Mouse (Mus musculus): ENCODE results near the gene Dnm3.

Gene Dnm3

GRCm38 (mm10) chr1:162100033-162100820 lies 377.6 kb downstream of the Dnm3 start:
- Histone ChIP-seq H3K36me3 (ENCODE audit: insufficient read depth, low read length) (no peaks in the 10 kb centered on the region), H3K9me3 (ENCODE audit: low read length) (no peaks in the 10 kb centered on the region), H3K27me3 (ENCODE audit: insufficient read depth, low read length) (no peaks in the 10 kb centered on the region), H3K4me1 (replicated peaks; ENCODE audit: low read depth, low read length) (no peaks in the 10 kb centered on the region), H3K4me3 (replicated peaks; ENCODE audit: low read length) (no peak overlapping the region)
- TF ChIP-seq POU5F1 (IDR thresholded peaks at IDR 0.05; ENCODE audit: borderline replicate concordance, low read length), result no peak
- no peak for TF ChIP-seq CTCF (conservative IDR thresholded peaks at IDR 0.05; ENCODE audit: low read length)
- no peak for TF ChIP-seq NANOG (IDR thresholded peaks at IDR 0.05; ENCODE audit: borderline replicate concordance, low read length)

DNA sequence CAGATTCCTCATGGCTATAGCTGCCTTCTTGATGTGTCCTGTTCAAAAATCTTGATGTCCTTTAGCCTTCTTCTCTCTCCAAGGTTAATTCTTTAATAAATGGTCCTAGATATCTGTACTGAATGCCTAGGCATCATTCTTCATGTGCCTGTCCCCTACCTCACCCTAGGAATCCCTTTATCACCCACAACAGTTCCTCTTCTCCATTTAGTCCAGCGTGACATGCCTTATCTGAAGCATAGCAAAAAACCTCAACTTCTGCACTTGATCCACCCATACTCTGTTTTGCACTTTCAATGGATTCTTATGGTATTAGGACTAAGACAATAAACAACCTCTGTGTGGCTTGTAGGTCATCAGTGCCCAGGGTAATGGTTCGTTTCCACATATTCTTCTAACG lies 378.6 kb downstream of the Dnm3 start:
- Histone ChIP-seq H3K4me3 (replicated peaks; ENCODE audit: low read length) (no peak overlapping the region), H3K36me3 (ENCODE audit: insufficient read depth, low read length) (no peaks in the 10 kb centered on the region), H3K27me3 (ENCODE audit: insufficient read depth, low read length) (no peaks in the 10 kb centered on the region), H3K4me1 (replicated peaks; ENCODE audit: low read depth, low read length) (no peaks in the 10 kb centered on the region), H3K9me3 (ENCODE audit: low read length) (no peaks in the 10 kb centered on the region)
- TF ChIP-seq POU5F1 (IDR thresholded peaks at IDR 0.05; ENCODE audit: borderline replicate concordance, low read length) (no peak), NANOG (IDR thresholded peaks at IDR 0.05; ENCODE audit: borderline replicate concordance, low read length) (no peak), CTCF (conservative IDR thresholded peaks at IDR 0.05; ENCODE audit: low read length) (no peak)

GRCm38 (mm10) chr1:162094523-162095272 lies 383.1 kb downstream of the Dnm3 start:
- TF ChIP-seq NANOG (IDR thresholded peaks at IDR 0.05; ENCODE audit: borderline replicate concordance, low read length) (no peak), POU5F1 (IDR thresholded peaks at IDR 0.05; ENCODE audit: borderline replicate concordance, low read length) (no peak), CTCF (conservative IDR thresholded peaks at IDR 0.05; ENCODE audit: low read length) (no peak)
- H3K27me3 ChIP-seq (ENCODE audit: insufficient read depth, low read length), result no peaks in the 10 kb centered on the region
- H3K36me3 ChIP-seq (ENCODE audit: insufficient read depth, low read length), result no peaks in the 10 kb centered on the region

GRCm38 (mm10) chr1:162093806-162094522 lies 383.9 kb downstream of the Dnm3 start:
- Histone ChIP-seq H3K4me1 (replicated peaks; ENCODE audit: low read depth, low read length) (no peaks in the 10 kb centered on the region), H3K4me3 (replicated peaks; ENCODE audit: low read length) (no peak overlapping the region), H3K27me3 (ENCODE audit: insufficient read depth, low read length) (no peaks in the 10 kb centered on the region), H3K9me3 (ENCODE audit: low read length) (no peaks in the 10 kb centered on the region), H3K36me3 (ENCODE audit: insufficient read depth, low read length) (no peaks in the 10 kb centered on the region)
- no peak for TF ChIP-seq CTCF (conservative IDR thresholded peaks at IDR 0.05; ENCODE audit: low read length)
- TF ChIP-seq POU5F1 (IDR thresholded peaks at IDR 0.05; ENCODE audit: borderline replicate concordance, low read length), result no peak
- no peak for TF ChIP-seq NANOG (IDR thresholded peaks at IDR 0.05; ENCODE audit: borderline replicate concordance, low read length)

More at GRCm38 (mm10) chr1:162094523-162095272, 383.1 kb downstream of the Dnm3 start:
- Histone ChIP-seq H3K4me1 (replicated peaks; ENCODE audit: low read depth, low read length) (no peaks in the 10 kb centered on the region), H3K4me3 (replicated peaks; ENCODE audit: low read length) (no peak overlapping the region), H3K9me3 (ENCODE audit: low read length) (no peaks in the 10 kb centered on the region)

DNA sequence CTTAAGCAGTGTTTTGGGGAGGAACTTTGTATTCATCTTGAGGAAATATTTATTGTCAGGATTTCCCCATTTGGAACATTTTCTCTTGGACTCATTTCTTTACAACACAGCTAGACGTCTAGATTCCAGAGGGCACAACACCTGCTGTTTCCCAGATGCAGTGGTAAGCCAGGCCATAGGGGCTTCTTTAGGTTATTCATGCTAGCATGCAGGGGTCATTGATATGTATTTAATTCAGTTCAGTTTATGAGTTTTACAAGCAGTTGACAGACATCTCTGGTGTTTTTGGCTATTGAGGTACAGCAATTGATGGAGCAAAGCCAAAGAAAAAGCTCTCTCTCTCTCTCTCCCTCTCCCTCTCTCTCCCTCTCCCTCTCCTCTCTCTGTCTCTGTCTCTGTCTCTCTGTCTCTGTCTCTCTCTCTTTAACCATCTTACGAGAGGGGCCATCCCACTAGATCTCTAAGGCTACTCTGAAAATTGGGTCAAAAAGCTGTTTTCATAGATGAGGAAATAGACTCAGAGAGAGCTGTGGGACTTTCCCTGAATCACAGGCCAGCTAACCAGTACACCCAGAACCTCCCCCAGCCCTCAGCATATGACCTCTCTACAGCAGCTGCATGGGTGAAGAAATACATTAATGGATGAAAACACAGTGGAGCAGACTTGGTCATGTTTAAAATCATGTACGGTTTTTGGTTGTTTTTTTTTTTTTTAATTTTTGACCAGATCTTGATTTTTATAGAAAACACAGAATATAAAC lies 384.8 kb downstream of the Dnm3 start:
- no peaks in the 10 kb centered on the region for H3K4me1 ChIP-seq (replicated peaks; ENCODE audit: low read depth, low read length)
- no peak overlapping the region for H3K4me3 ChIP-seq (replicated peaks; ENCODE audit: low read length)
- no peaks in the 10 kb centered on the region for H3K27me3 ChIP-seq (ENCODE audit: insufficient read depth, low read length)
- TF ChIP-seq CTCF (conservative IDR thresholded peaks at IDR 0.05; ENCODE audit: low read length), result no peak
- no peak for TF ChIP-seq NANOG (IDR thresholded peaks at IDR 0.05; ENCODE audit: borderline replicate concordance, low read length)
- TF ChIP-seq POU5F1 (IDR thresholded peaks at IDR 0.05; ENCODE audit: borderline replicate concordance, low read length), result no peak
- H3K36me3 ChIP-seq (ENCODE audit: insufficient read depth, low read length), result no peaks in the 10 kb centered on the region
- no peaks in the 10 kb centered on the region for H3K9me3 ChIP-seq (ENCODE audit: low read length)

DNA sequence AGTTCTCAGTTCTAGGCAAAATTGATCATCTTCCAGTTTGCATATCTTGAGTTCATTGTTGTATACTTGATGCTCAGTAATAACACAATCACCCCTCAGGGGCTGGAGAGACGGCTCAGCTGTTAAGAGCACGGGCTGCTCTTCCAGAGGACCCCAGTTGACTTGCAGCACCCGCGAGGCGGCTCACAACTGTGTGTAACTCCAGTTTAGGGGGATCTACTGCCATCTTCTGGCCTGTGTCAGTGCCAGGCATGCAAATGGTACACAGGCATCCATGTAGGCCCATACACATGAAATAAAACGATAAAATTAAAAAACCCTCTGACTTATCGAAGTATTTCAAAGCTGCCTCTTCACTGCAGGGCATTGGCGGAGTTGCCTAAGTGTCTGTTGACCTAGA lies 385.4 kb downstream of the Dnm3 start:
- Histone ChIP-seq H3K27me3 (ENCODE audit: insufficient read depth, low read length) (no peaks in the 10 kb centered on the region), H3K9me3 (ENCODE audit: low read length) (no peaks in the 10 kb centered on the region), H3K4me1 (replicated peaks; ENCODE audit: low read depth, low read length) (no peaks in the 10 kb centered on the region), H3K36me3 (ENCODE audit: insufficient read depth, low read length) (no peaks in the 10 kb centered on the region), H3K4me3 (replicated peaks; ENCODE audit: low read length) (no peak overlapping the region)
- peak; percentile 24 for TF ChIP-seq CTCF (conservative IDR thresholded peaks at IDR 0.05; ENCODE audit: low read length)
- TF ChIP-seq POU5F1 (IDR thresholded peaks at IDR 0.05; ENCODE audit: borderline replicate concordance, low read length), result no peak

DNA sequence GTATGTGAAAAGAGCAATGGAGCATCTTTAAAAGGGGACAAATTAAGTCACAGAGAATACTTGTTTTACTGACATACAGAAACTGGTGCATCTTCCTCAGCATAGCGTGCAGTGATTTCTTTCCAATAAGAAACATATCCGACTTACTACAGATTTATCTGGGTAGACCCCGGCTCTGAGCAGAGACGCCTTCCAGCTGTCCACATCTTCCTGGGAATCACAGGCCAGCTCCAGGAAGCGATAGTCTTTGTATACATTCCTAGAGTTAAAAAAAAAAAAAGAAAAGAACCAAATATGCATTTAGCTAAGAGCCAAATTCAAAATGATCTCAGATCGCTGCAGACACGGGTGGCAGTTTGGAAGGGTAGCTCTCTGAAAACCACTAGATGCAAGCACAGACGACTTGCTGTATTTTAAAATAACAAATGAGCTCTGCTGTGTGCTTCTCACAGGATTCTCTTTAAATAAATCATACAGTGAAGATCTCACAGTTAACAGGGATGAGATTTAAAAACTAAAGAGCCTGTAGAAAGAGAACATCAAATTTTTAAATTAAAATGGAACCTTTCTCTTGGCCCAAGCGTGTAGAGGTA lies 393.9 kb downstream of the Dnm3 start:
- no peaks in the 10 kb centered on the region for H3K9me3 ChIP-seq (ENCODE audit: low read length)
- no peak for TF ChIP-seq CTCF (conservative IDR thresholded peaks at IDR 0.05; ENCODE audit: low read length)
- no peak for TF ChIP-seq NANOG (IDR thresholded peaks at IDR 0.05; ENCODE audit: borderline replicate concordance, low read length)
- no peak for TF ChIP-seq POU5F1 (IDR thresholded peaks at IDR 0.05; ENCODE audit: borderline replicate concordance, low read length)
- no peaks in the 10 kb centered on the region for H3K4me1 ChIP-seq (replicated peaks; ENCODE audit: low read depth, low read length)
- H3K36me3 ChIP-seq (ENCODE audit: insufficient read depth, low read length), result no peaks in the 10 kb centered on the region
- H3K4me3 ChIP-seq (replicated peaks; ENCODE audit: low read length), result no peak overlapping the region
- H3K27me3 ChIP-seq (ENCODE audit: insufficient read depth, low read length), result no peaks in the 10 kb centered on the region

Measured in E14TG2a.4 (cell line).